Mouse (Mus musculus): ENCODE measurements around the gene Sall2.
"Not testable (repeated sequence)": the region's sequence is repeated elsewhere in the genome, so short reads cannot be mapped to it uniquely, and the experiment has no call there.

Gene Sall2

GRCm38 (mm10) chr14:52327910-52328812, at the start of gene Sall2:
Gene Sall2 (minus strand): TSS chr14:52328762.
- no peak for DNase-seq

- DNase-seq = no peak
Observed at GRCm38 (mm10) chr14:52368741-52369140, 40.2 kb upstream of the Sall2 start.

GRCm38 (mm10) chr14:52356308-52356707, 27.7 kb upstream of the Sall2 start, which contains the start of gene Olfr1513:
Gene Olfr1513 (minus strand): TSS chr14:52356408.
- no peak for DNase-seq

- DNase-seq = no peak
Observed at GRCm38 (mm10) chr14:52339512-52339852, 10.9 kb upstream of the Sall2 start.

- peak; percentile 68 for DNase-seq
Observed at GRCm38 (mm10) chr14:52338751-52339511, 10.4 kb upstream of the Sall2 start.

- no peak for DNase-seq
Observed at GRCm38 (mm10) chr14:52332171-52332570, 3.6 kb upstream of the Sall2 start.

- no peak for DNase-seq
Observed at GRCm38 (mm10) chr14:52331069-52331750, 2.6 kb upstream of the Sall2 start.

GRCm38 (mm10) chr14:52327375-52327901, 1.1 kb downstream of the Sall2 start:
- no peak for DNase-seq

GRCm38 (mm10) chr14:52325890-52326289, 2.7 kb downstream of the Sall2 start:
- DNase-seq = no peak

GRCm38 (mm10) chr14:52319361-52319760, 9.2 kb downstream of the Sall2 start:
- DNase-seq = no peak

GRCm38 (mm10) chr14:52316441-52317225, 11.9 kb downstream of the Sall2 start:
- DNase-seq = peak; percentile 52

- DNase-seq = peak; percentile 72
Observed at GRCm38 (mm10) chr14:52315792-52316440, 12.6 kb downstream of the Sall2 start.

- DNase-seq = no peak
Observed at GRCm38 (mm10) chr14:52315283-52315780, 13.2 kb downstream of the Sall2 start.

- DNase-seq = no peak
Observed at GRCm38 (mm10) chr14:52314808-52315150, 13.8 kb downstream of the Sall2 start.

- no peak for DNase-seq
Observed at GRCm38 (mm10) chr14:52313931-52314807, 14.4 kb downstream of the Sall2 start.

- DNase-seq = no peak
Observed at GRCm38 (mm10) chr14:52310906-52311305, 17.7 kb downstream of the Sall2 start.

- not testable (repeated sequence) for DNase-seq
Observed at GRCm38 (mm10) chr14:52310343-52310742, 18.2 kb downstream of the Sall2 start.

- no peak for DNase-seq
Observed at GRCm38 (mm10) chr14:52306100-52306499, 22.5 kb downstream of the Sall2 start.

GRCm38 (mm10) chr14:52304644-52305271, 23.8 kb downstream of the Sall2 start, which contains the start of gene Mettl3:
Gene Mettl3 (minus strand): TSS chr14:52305128.
- DNase-seq = peak; percentile 86

GRCm38 (mm10) chr14:52303517-52303916, 25.0 kb downstream of the Sall2 start:
- not testable (repeated sequence) for DNase-seq
